In the genomic region with DNA sequence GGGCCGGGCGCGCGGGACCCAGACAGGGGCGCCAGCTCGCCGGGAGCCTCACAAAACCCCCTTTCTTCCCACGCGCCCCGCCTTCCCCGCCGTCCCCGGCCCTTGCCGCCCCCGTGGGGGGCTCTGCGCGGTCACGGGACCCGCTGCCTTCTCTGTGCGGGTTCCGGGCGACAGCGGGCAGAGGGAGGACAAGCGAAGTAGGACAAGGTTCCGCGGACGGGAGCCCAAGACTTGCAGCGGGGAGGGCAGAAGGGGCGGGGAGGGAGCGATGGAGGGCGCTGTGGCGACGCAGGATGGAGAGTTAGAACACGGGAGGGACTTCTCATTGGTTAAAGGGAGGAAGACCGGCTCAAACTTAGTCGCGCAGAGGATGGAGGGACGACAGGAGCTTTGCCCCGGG, we compare ENCODE assay signal across 9 mouse cellular contexts. TPM values are rescaled to one million over a fixed set of nuclear protein-coding genes. Genes with fewer than 3 reads are reported as not detected.
DNase-seq lines count a peak whose midpoint lies in the region; ATAC-seq and TF ChIP-seq lines count a peak whose summit lies in the region.
"Had no signal": no experiment of that assay in that cellular context is flagged by ENCODE, and none has a peak within 500 bp of the region (broad histone marks: within the 10 kb centered on the region; RNA-seq: fewer than 3 reads in every experiment).

Bcan (minus strand) TSS at position 50 of the 400 bp plus-strand sequence.

- 4% methylated on average over 29 of the region's 39 CpGs for WGBS in lung, postnatal 0 days
- WGBS in hindbrain, embryonic 10.5 days, result under 1% methylated on average over 39 of the region's 39 CpGs
- WGBS in limb, embryonic 15.5 days, result under 1% methylated on average over 39 of the region's 39 CpGs
- whole genome bisulfite sequencing in stomach, postnatal 0 days, result 1% methylated on average over 38 of the region's 39 CpGs

- peak within 1 kb of the TSS; percentile 26; the same call in 1 of the 2 replicates for H3K4me3 ChIP-seq in lung, postnatal 0 days (ENCODE audit: low read depth, low read length)
- peak within 1 kb of the TSS; percentile 57 for H3K4me3 ChIP-seq in hindbrain, embryonic 10.5 days
- H3K4me3 ChIP-seq in limb, embryonic 15.5 days, result peak within 1 kb of the TSS; percentile 41
- H3K4me3 ChIP-seq in stomach, postnatal 0 days (ENCODE audit: low read depth, low read length), result peak within 1 kb of the TSS; percentile 28
- H3K4me3 ChIP-seq: erythroblast, embryonic 14.5 days had no signal

- TF ChIP-seq CTCF in lung, postnatal 0 days (IDR thresholded peaks at IDR 0.05), result peak; percentile 18; the same call in 1 of the 2 replicates
- no peak for TF ChIP-seq CTCF in stomach, postnatal 0 days (IDR thresholded peaks at IDR 0.05; ENCODE audit: low read depth)

- DNase-seq in cerebellum, adult 8-10 months, result no peak
- DNase-seq in lung, postnatal 0 days (ENCODE audit: low spot score), result no peak
- DNase-seq in lung, postnatal 36 days, result no peak
- DNase-seq in hindbrain, embryonic 10.5 days (ENCODE audit: low spot score), result peak; percentile 52
- no peak for DNase-seq in stomach, postnatal 0 days (ENCODE audit: low spot score)
- DNase-seq in gastrocnemius, adult 18-20 months (ENCODE audit: low spot score), result no peak

- H3K36me3 ChIP-seq in lung, postnatal 0 days (ENCODE audit: insufficient read depth, low read length), result no peaks in the 10 kb centered on the region
- no peaks in the 10 kb centered on the region for H3K36me3 ChIP-seq in hindbrain, embryonic 10.5 days
- no peaks in the 10 kb centered on the region for H3K36me3 ChIP-seq in limb, embryonic 15.5 days
- H3K36me3 ChIP-seq in stomach, postnatal 0 days (ENCODE audit: control insufficient read depth, insufficient read depth, low read length), result no peaks in the 10 kb centered on the region

- no peak within 1 kb of the TSS for H3K27ac ChIP-seq in lung, postnatal 0 days (ENCODE audit: low read length)
- H3K27ac ChIP-seq in hindbrain, embryonic 10.5 days, result no peak within 1 kb of the TSS
- no peak within 1 kb of the TSS for H3K27ac ChIP-seq in limb, embryonic 15.5 days
- H3K27ac ChIP-seq in stomach, postnatal 0 days (replicated peaks), result no peak within 1 kb of the TSS

- H3K9ac ChIP-seq in lung, postnatal 0 days (replicated peaks; ENCODE audit: low read depth), result no peak within 1 kb of the TSS
- H3K9ac ChIP-seq in limb, embryonic 15.5 days, result peak within 1 kb of the TSS; percentile 4
- 0 out of 2 replicates have a peak within 1 kb of the TSS, but pooled peaks have one; percentile 13 for H3K9ac ChIP-seq in stomach, postnatal 0 days (ENCODE audit: low read length)

- H3K9me3 ChIP-seq in lung, postnatal 0 days (ENCODE audit: low read length), result no peaks in the 10 kb centered on the region
- H3K9me3 ChIP-seq in hindbrain, embryonic 10.5 days, result no peaks in the 10 kb centered on the region
- H3K9me3 ChIP-seq in limb, embryonic 15.5 days, result no peaks in the 10 kb centered on the region
- no peaks in the 10 kb centered on the region for H3K9me3 ChIP-seq in stomach, postnatal 0 days (ENCODE audit: control insufficient read depth, low read length)

- peak within 1 kb of the TSS; percentile 56 for H3K4me2 ChIP-seq in lung, postnatal 0 days (replicated peaks; ENCODE audit: low read depth, low read length)
- H3K4me2 ChIP-seq in limb, embryonic 15.5 days, result peak within 1 kb of the TSS; percentile 78
- H3K4me2 ChIP-seq in stomach, postnatal 0 days (replicated peaks; ENCODE audit: low read depth), result peak within 1 kb of the TSS; percentile 54

- peaks cover 58% of the 10 kb centered on the region for H3K27me3 ChIP-seq in lung, postnatal 0 days (replicated peaks; ENCODE audit: insufficient read depth, low read length)
- peaks cover 96% of the 10 kb centered on the region for H3K27me3 ChIP-seq in hindbrain, embryonic 10.5 days (ENCODE audit: insufficient read depth, poor library complexity, severe bottlenecking)
- H3K27me3 ChIP-seq in limb, embryonic 15.5 days, result peaks cover 99% of the 10 kb centered on the region
- peaks cover 18% of the 10 kb centered on the region; the same call in 1 of the 2 replicates for H3K27me3 ChIP-seq in stomach, postnatal 0 days (ENCODE audit: control insufficient read depth, insufficient read depth, low read length)

- H3K4me1 ChIP-seq in lung, postnatal 0 days (ENCODE audit: insufficient read depth, low read depth, low read length), result peaks cover 16% of the 10 kb centered on the region
- H3K4me1 ChIP-seq in hindbrain, embryonic 10.5 days (replicated peaks), result peaks cover 66% of the 10 kb centered on the region
- peaks cover 36% of the 10 kb centered on the region for H3K4me1 ChIP-seq in limb, embryonic 15.5 days
- H3K4me1 ChIP-seq in stomach, postnatal 0 days (replicated peaks; ENCODE audit: control insufficient read depth, insufficient read depth), result no peaks in the 10 kb centered on the region

- ATAC-seq in cerebellum, adult (ENCODE audit: insufficient number of reproducible peaks, low FRiP score, low TSS enrichment), result peak; percentile 57; the same call in 1 of the 2 replicates
- ATAC-seq in lung, postnatal 0 days, result no peak
- no peak for ATAC-seq in limb, embryonic 15.5 days (ENCODE audit: insufficient number of reproducible peaks, low FRiP score, low TSS enrichment, low read depth)
- ATAC-seq in stomach, postnatal 0 days (ENCODE audit: low FRiP score, low TSS enrichment), result no peak

- TF ChIP-seq EP300 in lung, postnatal 0 days (IDR thresholded peaks at IDR 0.05), result no peak
- TF ChIP-seq EP300 in stomach, postnatal 0 days (optimal IDR thresholded peaks at IDR 0.05), result no peak

RNA-seq across cellular contexts. Expression of gene Bcan, which starts in this region (rescaled TPM):
- polyA plus RNA-seq in lung, postnatal 0 days (2015; fragmentation: Nextera tagmentation; extraction: Ambion mirVana), result 0.33 and 0.56 TPM in 2 replicates
- 0.91 and 0.95 TPM in 2 replicates for polyA plus RNA-seq in hindbrain, embryonic 10.5 days (2016; fragmentation: Nextera tagmentation; extraction: Ambion mirVana)
- 0.72 and 1.1 TPM in 2 replicates for polyA plus RNA-seq in limb, embryonic 15.5 days (2015; fragmentation: Nextera tagmentation; extraction: Ambion mirVana)
- 0.08 and 0.18 TPM in 2 replicates for polyA plus RNA-seq in stomach, postnatal 0 days (2015; fragmentation: Nextera tagmentation; extraction: Ambion mirVana)
- not detected for total RNA-seq in gastrocnemius, adult 18-20 months (2021)
- polyA plus RNA-seq: erythroblast, embryonic 14.5 days had no signal

Comparison
In these comparisons a context has a peak if more than half of its experiments do, and no peak if none do; other contexts are left out.
1. Peak in DNase-seq and H3K4me3 ChIP-seq in hindbrain, embryonic 10.5 days; RNA of the gene not detected or under 1 TPM.